Mouse (Mus musculus): Measurements from ENCODE around the gene Rps23. TPM values are rescaled to one million over a fixed set of nuclear protein-coding genes. Genes with fewer than 3 reads are reported as not detected.
"Not testable (repeated sequence)": the region's sequence is repeated elsewhere in the genome, so short reads cannot be mapped to it uniquely, and the experiment has no call there.

The Rps23 gene
- polyA plus RNA-seq, 1 experiment from 2014 or later: 168 TPM

- no peak; the same call in none of the 2 replicates for ATAC-seq (ENCODE audit: low FRiP score, low read depth)
- no peaks in the 10 kb centered on the region for H3K36me3 ChIP-seq
- H3K4me3 ChIP-seq: no peak overlapping the region
- H3K9me3 ChIP-seq: no peaks in the 10 kb centered on the region
- H3K4me2 ChIP-seq (replicated peaks): no peak overlapping the region
- H3K27ac ChIP-seq: no peak overlapping the region
- no peak overlapping the region for H3K9ac ChIP-seq
- 50% methylated on average over 7 of the region's 7 CpGs for WGBS
- H3K27me3 ChIP-seq (replicated peaks): no peaks in the 10 kb centered on the region
- no peaks in the 10 kb centered on the region; the same call in 1 of the 2 replicates for H3K4me1 ChIP-seq
Measured at GRCm38 (mm10) chr13:90913675-90914192, 9.0 kb upstream of the Rps23 start.

- WGBS: 91% methylated on average over 4 of the region's 4 CpGs
Measured at GRCm38 (mm10) chr13:90914721-90915120, 8.0 kb upstream of the Rps23 start.

GRCm38 (mm10) chr13:90923617-90924016 is 859 bp downstream of the Rps23 start:
- H3K27me3 ChIP-seq (replicated peaks); H3K27ac ChIP-seq; H3K4me1 ChIP-seq; H3K9me3 ChIP-seq; ATAC-seq (ENCODE audit: low FRiP score, low read depth): not testable (repeated sequence)
- H3K4me2 ChIP-seq (replicated peaks): peak overlapping the region; percentile 72
- peak overlapping the region; percentile 90 for H3K9ac ChIP-seq
- H3K36me3 ChIP-seq: peaks cover 34% of the 10 kb centered on the region
- 1% methylated on average over 13 of the region's 13 CpGs for WGBS
- H3K4me3 ChIP-seq: peak overlapping the region; percentile 85

More at GRCm38 (mm10) chr13:90914721-90915120, 8.0 kb upstream of the Rps23 start:
- H3K9me3 ChIP-seq: no peaks in the 10 kb centered on the region
- H3K4me3 ChIP-seq: no peak overlapping the region
- no peaks in the 10 kb centered on the region for H3K27me3 ChIP-seq (replicated peaks)
- no peak overlapping the region for H3K27ac ChIP-seq
- H3K36me3 ChIP-seq: no peaks in the 10 kb centered on the region
- no peak overlapping the region for H3K9ac ChIP-seq
- no peak overlapping the region for H3K4me2 ChIP-seq (replicated peaks)
- no peaks in the 10 kb centered on the region; the same call in 1 of the 2 replicates for H3K4me1 ChIP-seq
- ATAC-seq (ENCODE audit: low FRiP score, low read depth): no peak

GRCm38 (mm10) chr13:90924072-90924471 is 1.3 kb downstream of the Rps23 start:
- peaks cover 4% of the 10 kb centered on the region for H3K4me1 ChIP-seq
- H3K27me3 ChIP-seq (replicated peaks): no peaks in the 10 kb centered on the region
- 52% methylated on average over 9 of the region's 9 CpGs for WGBS
- no peaks in the 10 kb centered on the region for H3K9me3 ChIP-seq
- no peak overlapping the region for H3K27ac ChIP-seq
- H3K36me3 ChIP-seq: peaks cover 37% of the 10 kb centered on the region
- no peak for ATAC-seq (ENCODE audit: low FRiP score, low read depth)
- peak overlapping the region; percentile 72 for H3K4me2 ChIP-seq (replicated peaks)
- H3K9ac ChIP-seq: peak overlapping the region; percentile 90
- peak overlapping the region; percentile 85 for H3K4me3 ChIP-seq

GRCm38 (mm10) chr13:90925191-90925590 is 2.4 kb downstream of the Rps23 start:
- Histone ChIP-seq H3K4me1 (peaks cover 4% of the 10 kb centered on the region), H3K9me3 (no peaks in the 10 kb centered on the region), H3K9ac (no peak overlapping the region), H3K27ac (no peak overlapping the region), H3K27me3 (replicated peaks) (no peaks in the 10 kb centered on the region), H3K36me3 (peaks cover 37% of the 10 kb centered on the region), H3K4me2 (replicated peaks) (no peak overlapping the region), H3K4me3 (no peak overlapping the region)
- WGBS: 93% methylated on average over 5 of the region's 5 CpGs
- no peak for ATAC-seq (ENCODE audit: low FRiP score, low read depth)

- no peak for ATAC-seq (ENCODE audit: low FRiP score, low read depth)
Measured at GRCm38 (mm10) chr13:90926125-90926765, 3.5 kb downstream of the Rps23 start.

GRCm38 (mm10) chr13:90926938-90927633 is 4.3 kb downstream of the Rps23 start:
- H3K4me2 ChIP-seq (replicated peaks): no peak overlapping the region
- H3K9me3 ChIP-seq: no peaks in the 10 kb centered on the region
- H3K9ac ChIP-seq: no peak overlapping the region
- H3K4me1 ChIP-seq: peaks cover 4% of the 10 kb centered on the region
- no peak overlapping the region for H3K27ac ChIP-seq
- WGBS: 79% methylated on average over 5 of the region's 5 CpGs
- no peak for ATAC-seq (ENCODE audit: low FRiP score, low read depth)
- H3K4me3 ChIP-seq: no peak overlapping the region
- peaks cover 37% of the 10 kb centered on the region for H3K36me3 ChIP-seq
- H3K27me3 ChIP-seq (replicated peaks): no peaks in the 10 kb centered on the region

More at GRCm38 (mm10) chr13:90926125-90926765, 3.5 kb downstream of the Rps23 start:
- Histone ChIP-seq H3K36me3 (peaks cover 37% of the 10 kb centered on the region), H3K9me3 (no peaks in the 10 kb centered on the region), H3K4me1 (peaks cover 4% of the 10 kb centered on the region), H3K4me3 (no peak overlapping the region), H3K27ac (no peak overlapping the region), H3K4me2 (replicated peaks) (no peak overlapping the region), H3K27me3 (replicated peaks) (no peaks in the 10 kb centered on the region), H3K9ac (no peak overlapping the region)
- WGBS: 86% methylated on average over 7 of the region's 7 CpGs

- ATAC-seq (ENCODE audit: low FRiP score, low read depth); H3K4me3 ChIP-seq: not testable (repeated sequence)
- WGBS: 95% methylated on average over 8 of the region's 10 CpGs
Measured at GRCm38 (mm10) chr13:90928266-90928665, 5.5 kb downstream of the Rps23 start.

GRCm38 (mm10) chr13:90929847-90930246 is 7.1 kb downstream of the Rps23 start:
- ATAC-seq (ENCODE audit: low FRiP score, low read depth): peak; percentile 26
- Histone ChIP-seq H3K4me2 (replicated peaks) (no peak overlapping the region), H3K9me3 (no peaks in the 10 kb centered on the region), H3K27ac (no peak overlapping the region), H3K27me3 (replicated peaks) (no peaks in the 10 kb centered on the region), H3K4me1 (no peaks in the 10 kb centered on the region), H3K9ac (no peak overlapping the region), H3K36me3 (peaks cover 35% of the 10 kb centered on the region), H3K4me3 (no peak overlapping the region)
- 24% methylated on average over 5 of the region's 5 CpGs for WGBS

More at GRCm38 (mm10) chr13:90928266-90928665, 5.5 kb downstream of the Rps23 start:
- not testable (repeated sequence) for H3K4me2 ChIP-seq (replicated peaks); H3K27me3 ChIP-seq (replicated peaks); H3K4me1 ChIP-seq; H3K27ac ChIP-seq; H3K9me3 ChIP-seq; H3K9ac ChIP-seq
- peaks cover 37% of the 10 kb centered on the region for H3K36me3 ChIP-seq

- Histone ChIP-seq H3K4me1 (no peaks in the 10 kb centered on the region), H3K4me2 (replicated peaks) (no peak overlapping the region), H3K27me3 (replicated peaks) (no peaks in the 10 kb centered on the region), H3K9ac (no peak overlapping the region), H3K4me3 (no peak overlapping the region), H3K9me3 (no peaks in the 10 kb centered on the region), H3K27ac (no peak overlapping the region), H3K36me3 (peaks cover 7% of the 10 kb centered on the region; the same call in 1 of the 2 replicates)
- 65% methylated on average over 3 of the region's 3 CpGs for WGBS
- ATAC-seq (ENCODE audit: low FRiP score, low read depth): no peak
Measured at GRCm38 (mm10) chr13:90933256-90933655, 10.5 kb downstream of the Rps23 start.

- WGBS: 88% methylated on average over 7 of the region's 7 CpGs
Measured at GRCm38 (mm10) chr13:90935852-90936251, 13.1 kb downstream of the Rps23 start.

GRCm38 (mm10) chr13:90939192-90939591 is 16.4 kb downstream of the Rps23 start:
- Histone ChIP-seq H3K4me1 (no peaks in the 10 kb centered on the region), H3K4me3 (no peak overlapping the region), H3K9ac (no peak overlapping the region), H3K27ac (no peak overlapping the region), H3K36me3 (no peaks in the 10 kb centered on the region), H3K27me3 (replicated peaks) (no peaks in the 10 kb centered on the region), H3K4me2 (replicated peaks) (no peak overlapping the region), H3K9me3 (no peaks in the 10 kb centered on the region)
- 68% methylated on average over 6 of the region's 6 CpGs for WGBS
- ATAC-seq (ENCODE audit: low FRiP score, low read depth): no peak

More at GRCm38 (mm10) chr13:90935852-90936251, 13.1 kb downstream of the Rps23 start:
- Histone ChIP-seq H3K27ac (no peak overlapping the region), H3K4me2 (replicated peaks) (no peak overlapping the region), H3K9ac (no peak overlapping the region), H3K9me3 (no peaks in the 10 kb centered on the region), H3K36me3 (no peaks in the 10 kb centered on the region), H3K4me3 (no peak overlapping the region), H3K27me3 (replicated peaks) (no peaks in the 10 kb centered on the region), H3K4me1 (no peaks in the 10 kb centered on the region)
- no peak for ATAC-seq (ENCODE audit: low FRiP score, low read depth)

Data from neural tube, embryonic 12.5 days (tissue).